ENCODE assay signal across 32 mouse cellular contexts in the genomic region with DNA sequence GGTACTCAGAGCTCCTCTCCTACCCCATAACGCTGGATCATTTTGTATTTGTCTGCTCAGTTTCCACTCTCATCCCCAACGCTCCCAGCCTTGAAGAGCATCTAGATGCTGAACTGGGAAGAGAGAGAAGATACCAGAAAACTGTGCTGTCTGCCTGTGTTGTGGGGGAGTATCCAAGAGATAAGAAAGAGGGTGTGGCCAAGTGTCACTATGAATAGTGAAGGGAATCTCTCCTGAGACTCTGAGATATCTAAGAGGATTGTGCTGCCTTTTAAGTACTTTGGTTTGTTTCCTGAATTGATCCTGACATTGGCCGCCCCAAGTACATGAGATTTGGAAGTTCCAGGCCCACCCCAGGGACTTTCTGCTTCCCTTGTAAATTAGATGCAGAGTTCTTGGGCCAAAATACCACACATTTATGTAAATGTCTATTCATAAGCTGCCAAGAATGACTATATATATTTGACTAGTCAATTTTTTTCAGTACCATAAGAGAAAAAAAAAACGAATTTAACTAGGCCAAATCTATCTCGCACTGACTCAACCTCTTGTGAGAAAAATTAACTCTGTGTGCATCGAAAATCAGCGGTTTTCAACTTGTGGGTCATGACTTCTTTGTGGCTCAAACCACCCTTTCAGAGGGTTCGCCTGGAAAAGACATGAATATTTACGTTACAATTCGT.
DNase-seq lines count a peak whose midpoint lies in the region; ATAC-seq and TF ChIP-seq lines count a peak whose summit lies in the region.
"Had no signal": no experiment of that assay in that cellular context is flagged by ENCODE, and none has a peak within 500 bp of the region (broad histone marks: within the 10 kb centered on the region; RNA-seq: fewer than 3 reads in every experiment).

No protein-coding gene starts in this region.

- no peaks in the 10 kb centered on the region for H3K9me3 ChIP-seq in MEL (replicated peaks; ENCODE audit: insufficient read depth, low read length)
- H3K9me3 ChIP-seq in forebrain, embryonic 15.5 days = no peaks in the 10 kb centered on the region
- H3K9me3 ChIP-seq: embryonic facial prominence, embryonic 15.5 days; forebrain, embryonic 12.5 days; G1E; hindbrain, embryonic 10.5 days; intestine, embryonic 15.5 days; limb, embryonic 13.5 days; liver, embryonic 12.5 days; megakaryocyte, embryonic 14.5 days; midbrain, embryonic 15.5 days; neural tube, embryonic 15.5 days had no signal

- no peak overlapping the region for H3K4me3 ChIP-seq in MEL (ENCODE audit: control insufficient read depth in 1 of 2, insufficient read depth in 1 of 2, low read depth in 2 of 2, low read length in 2 of 2)
- no peak overlapping the region for H3K4me3 ChIP-seq in forebrain, embryonic 15.5 days
- H3K4me3 ChIP-seq: embryonic facial prominence, embryonic 15.5 days; forebrain, embryonic 12.5 days; hindbrain, embryonic 10.5 days; intestine, embryonic 15.5 days; layer of hippocampus, adult 2 months; limb, embryonic 13.5 days; liver, embryonic 12.5 days; megakaryocyte, embryonic 14.5 days; midbrain, embryonic 15.5 days; neural tube, embryonic 15.5 days had no signal

- no peak for TF ChIP-seq RAD21 in MEL (IDR thresholded peaks at IDR 0.05; ENCODE audit: low read depth, low read length)

- ATAC-seq in common myeloid progenitor, adult 5-6 weeks (replicated peaks; ENCODE audit: low read depth, poor library complexity, severe bottlenecking) = peak; percentile 52; the same call in 1 of the 2 replicates
- no peak for ATAC-seq in forebrain, embryonic 15.5 days (replicated peaks)
- ATAC-seq: hindbrain, embryonic 16.5 days; intestine, embryonic 15.5 days; liver, embryonic 12.5 days; liver, postnatal 0 days; midbrain, embryonic 15.5 days had no signal

- H3K4me2 ChIP-seq in forebrain, embryonic 15.5 days (replicated peaks) = no peak overlapping the region
- H3K4me2 ChIP-seq: embryonic facial prominence, embryonic 15.5 days; forebrain, embryonic 12.5 days; intestine, embryonic 15.5 days; limb, embryonic 13.5 days; liver, embryonic 12.5 days; midbrain, embryonic 15.5 days; neural tube, embryonic 15.5 days had no signal

- peaks cover 0 to 12% of the 10 kb centered on the region in 2 experiments; a peak in 2 of 4 replicates for H3K36me3 ChIP-seq in MEL (ENCODE audit: control insufficient read depth in 1 of 2, insufficient read depth in 2 of 2, low read length in 2 of 2)
- no peaks in the 10 kb centered on the region for H3K36me3 ChIP-seq in forebrain, embryonic 15.5 days
- H3K36me3 ChIP-seq: embryonic facial prominence, embryonic 15.5 days; forebrain, embryonic 12.5 days; G1E; hindbrain, embryonic 10.5 days; intestine, embryonic 15.5 days; limb, embryonic 13.5 days; liver, embryonic 12.5 days; midbrain, embryonic 15.5 days; neural tube, embryonic 15.5 days had no signal

- DNase-seq in heart, adult 11 months = peak; percentile 63
- no peak for DNase-seq in heart, adult 9 months (ENCODE audit: low spot score in 2 of 2)
- peak; percentile 11 for DNase-seq in 416B (ENCODE audit: low read depth)
- peak; percentile 75 for DNase-seq in MEL (ENCODE audit: low read depth, low spot score)
- no peak for DNase-seq in layer of hippocampus, postnatal 25 days (ENCODE audit: extremely low spot score in 1 of 2, low spot score in 1 of 2)
- DNase-seq: adrenal gland, postnatal 25 days; cerebellum, adult 2 months; cerebellum, postnatal 25 days; heart, postnatal 14 days; kidney, adult 2 months; kidney, postnatal 36 days; liver, postnatal 0 days; lung, postnatal 36 days; retina, postnatal 1 day; right cerebral cortex, postnatal 25 days; spleen, adult 18-20 months; thymus, adult 18-20 months; thymus, postnatal 25 days had no signal

- no peak for TF ChIP-seq CTCF in MEL (IDR thresholded peaks at IDR 0.05 in 2 of 3, conservative IDR thresholded peaks at IDR 0.05 in 1 of 3; ENCODE audit: control insufficient read depth in 1 of 3, insufficient read depth in 1 of 3, low read depth in 2 of 3, low read length in 3 of 3, poor library complexity in 1 of 3, severe bottlenecking in 1 of 3)

- H3K27ac ChIP-seq in MEL (ENCODE audit: control insufficient read depth, low read depth, low read length) = no peak overlapping the region
- no peak overlapping the region for H3K27ac ChIP-seq in forebrain, embryonic 15.5 days (replicated peaks)
- H3K27ac ChIP-seq: embryonic facial prominence, embryonic 15.5 days; forebrain, embryonic 12.5 days; hindbrain, embryonic 10.5 days; intestine, embryonic 15.5 days; layer of hippocampus, adult 2 months; limb, embryonic 13.5 days; liver, embryonic 12.5 days; midbrain, embryonic 15.5 days; neural tube, embryonic 15.5 days had no signal

- peak; percentile 25 to 41; a peak in 2 of 4 replicates for TF ChIP-seq EP300 in MEL (IDR thresholded peaks at IDR 0.05; ENCODE audit: low read depth in 1 of 2, low read length in 2 of 2)

- H3K9ac ChIP-seq in MEL (ENCODE audit: control insufficient read depth, low read depth, low read length, poor library complexity, severe bottlenecking) = no peak overlapping the region
- H3K9ac ChIP-seq in forebrain, embryonic 15.5 days (replicated peaks) = no peak overlapping the region
- H3K9ac ChIP-seq: embryonic facial prominence, embryonic 15.5 days; forebrain, embryonic 12.5 days; intestine, embryonic 15.5 days; limb, embryonic 13.5 days; liver, embryonic 12.5 days; liver, postnatal 0 days; midbrain, embryonic 15.5 days; neural tube, embryonic 15.5 days had no signal

- H3K79me2 ChIP-seq in MEL (ENCODE audit: control insufficient read depth, insufficient read depth, low read length, poor library complexity) = no peaks in the 10 kb centered on the region

- no peak for TF ChIP-seq POLR2A in MEL (IDR thresholded peaks at IDR 0.05; ENCODE audit: control insufficient read depth in 1 of 2, insufficient read depth in 1 of 2, low read depth in 1 of 2, low read length in 2 of 2, poor library complexity in 1 of 2)

- H3K4me1 ChIP-seq in MEL (ENCODE audit: control insufficient read depth in 1 of 2, insufficient read depth in 2 of 2, low read length in 2 of 2) = peaks cover 0 to 18% of the 10 kb centered on the region in 2 experiments; a peak in 3 of 4 replicates
- H3K4me1 ChIP-seq in forebrain, embryonic 15.5 days = peaks cover 13% of the 10 kb centered on the region
- H3K4me1 ChIP-seq: embryonic facial prominence, embryonic 15.5 days; intestine, embryonic 15.5 days; limb, embryonic 13.5 days had no signal

- H3K27me3 ChIP-seq in MEL (ENCODE audit: control insufficient read depth in 1 of 2, insufficient read depth in 2 of 2, low read length in 2 of 2) = no peaks in the 10 kb centered on the region
- H3K27me3 ChIP-seq in forebrain, embryonic 15.5 days = no peaks in the 10 kb centered on the region
- H3K27me3 ChIP-seq: embryonic facial prominence, embryonic 15.5 days; forebrain, embryonic 12.5 days; intestine, embryonic 15.5 days; limb, embryonic 13.5 days; liver, embryonic 12.5 days; megakaryocyte, embryonic 14.5 days; midbrain, embryonic 15.5 days; neural tube, embryonic 15.5 days had no signal

- 87% methylated on average over 10 of the region's 10 CpGs for WGBS in forebrain, embryonic 15.5 days

TF ChIP-seq in MEL, 35 proteins besides CTCF, POLR2A, EP300 and RAD21:
- TF ChIP-seq RCOR1 (IDR thresholded peaks at IDR 0.05; ENCODE audit: low read depth, low read length) (peak; percentile 74), USF2 (IDR thresholded peaks at IDR 0.05; ENCODE audit: borderline replicate concordance in 1 of 2, insufficient read depth in 1 of 2, low read depth in 1 of 2, low read length in 2 of 2) (no peak), GATA1 (IDR thresholded peaks at IDR 0.05; ENCODE audit: low read depth, low read length) (peak; percentile 81), TBP (IDR thresholded peaks at IDR 0.05; ENCODE audit: low read depth, low read length) (0 out of 2 replicates have a peak, but pooled peaks have one; percentile 34), TCF12 (IDR thresholded peaks at IDR 0.05; ENCODE audit: low read depth, low read length) (peak; percentile 29; the same call in 1 of the 2 replicates)

Comparison
In these comparisons a context has a peak if more than half of its experiments do, and no peak if none do; other contexts are left out.
1. DNase-seq: peak in heart, adult 11 months (single experiment), 416B (single experiment) and MEL (single experiment); none in heart, adult 9 months (0 of 2) and layer of hippocampus, postnatal 25 days (0 of 2).